Mouse (Mus musculus) spleen, adult 18-20 months (tissue): ENCODE data around the gene Ciz1.

Source experiments
- DNase-seq, 2 experiments: peaks; one replicate each; pipeline ENCODE4 v3.0.0; 2022; ENCODE audit warnings: mixed read lengths in 2 of 2

The Ciz1 gene

DNA sequence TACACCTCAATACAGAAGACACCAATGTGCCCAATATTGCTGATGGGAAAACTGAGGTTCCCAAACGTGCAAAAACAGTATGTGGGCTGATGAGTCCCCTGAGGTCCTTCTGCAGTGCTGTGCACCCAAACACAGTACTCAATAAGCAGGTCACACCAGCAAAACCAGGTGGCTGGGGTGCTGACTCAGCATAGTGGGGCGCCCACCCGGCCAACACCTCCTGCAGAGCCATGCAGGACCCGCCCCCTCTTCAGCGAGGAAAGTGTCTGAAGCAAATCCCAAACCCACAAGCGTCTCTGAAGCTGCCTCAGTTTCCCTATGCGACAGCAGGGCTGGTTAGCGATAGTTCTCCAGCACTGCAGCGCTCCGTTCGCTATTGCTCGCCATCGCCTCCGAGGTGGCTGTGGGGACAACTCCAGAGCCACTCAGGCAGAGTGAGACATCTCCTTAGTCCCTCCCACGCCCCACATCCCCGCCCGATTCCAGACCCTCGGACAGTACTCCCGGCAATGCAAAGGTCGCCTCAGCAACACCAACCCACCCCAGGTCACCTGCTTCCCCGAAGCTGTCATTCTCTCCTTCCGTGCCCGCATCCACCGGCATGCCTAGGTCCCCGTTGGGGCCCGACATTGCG, 29.1 kb downstream of the Ciz1 start:
- DNase-seq, result no peak

DNA sequence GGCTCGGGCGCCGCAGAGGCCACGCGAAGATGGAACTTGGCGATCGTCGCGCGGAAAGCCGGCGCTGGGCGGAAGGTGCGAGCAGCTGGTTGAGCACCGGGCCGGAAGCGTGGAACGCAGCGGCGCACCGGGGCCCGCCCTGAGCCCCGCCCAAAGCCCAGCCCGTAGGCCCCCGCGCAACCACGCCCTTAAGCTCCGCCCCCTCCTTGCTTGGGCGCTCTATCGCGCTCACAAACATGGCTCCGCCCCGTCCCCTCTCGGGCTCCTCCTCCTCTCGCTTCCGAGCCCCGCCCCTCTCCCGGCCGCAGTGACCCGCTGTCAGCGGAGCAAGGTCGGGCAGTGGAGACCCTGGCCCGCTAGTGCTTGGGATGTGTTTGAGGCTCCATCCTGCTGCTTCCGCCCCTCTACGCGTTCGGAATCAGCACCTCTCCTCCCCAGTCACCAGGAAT, 29.7 kb downstream of the Ciz1 start, which contains the start of gene 1110008P14Rik:
TSS of gene 1110008P14Rik (minus strand) at position 164 of the 449 bp plus-strand sequence.
- DNase-seq, result peak; percentile 95 to 99

DNA sequence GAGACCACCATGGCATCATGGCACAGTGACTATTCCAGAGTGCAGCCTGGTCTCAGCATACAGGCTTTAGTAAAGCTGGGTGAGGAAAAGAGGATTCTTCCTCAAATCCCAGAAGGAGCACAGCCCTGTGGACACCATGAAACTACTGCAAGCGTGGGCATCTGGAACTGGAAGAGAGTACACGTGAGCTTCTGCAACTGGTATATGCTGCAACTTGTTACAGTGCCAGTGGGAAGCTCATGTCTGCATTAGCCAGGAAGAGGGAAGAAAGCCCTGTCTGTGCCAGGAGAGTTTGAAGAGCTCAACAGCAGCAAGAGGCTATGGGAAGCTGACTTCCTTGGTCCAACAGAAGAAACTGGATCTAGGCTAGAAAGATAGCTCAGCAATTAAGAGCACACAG, 30.6 kb downstream of the Ciz1 start:
- DNase-seq, result no peak

GRCm38 (mm10) chr2:32387706-32388490, 35.8 kb downstream of the Ciz1 start, which contains the start of gene Lcn2:
TSS of gene Lcn2 (minus strand) at chr2:32388252.
- no peak for DNase-seq

- DNase-seq, result no peak
Measured at GRCm38 (mm10) chr2:32389157-32389556, 37.0 kb downstream of the Ciz1 start.

GRCm38 (mm10) chr2:32390871-32391270, 38.7 kb downstream of the Ciz1 start:
- no peak for DNase-seq

GRCm38 (mm10) chr2:32392063-32392462, 39.9 kb downstream of the Ciz1 start:
- no peak for DNase-seq

DNA sequence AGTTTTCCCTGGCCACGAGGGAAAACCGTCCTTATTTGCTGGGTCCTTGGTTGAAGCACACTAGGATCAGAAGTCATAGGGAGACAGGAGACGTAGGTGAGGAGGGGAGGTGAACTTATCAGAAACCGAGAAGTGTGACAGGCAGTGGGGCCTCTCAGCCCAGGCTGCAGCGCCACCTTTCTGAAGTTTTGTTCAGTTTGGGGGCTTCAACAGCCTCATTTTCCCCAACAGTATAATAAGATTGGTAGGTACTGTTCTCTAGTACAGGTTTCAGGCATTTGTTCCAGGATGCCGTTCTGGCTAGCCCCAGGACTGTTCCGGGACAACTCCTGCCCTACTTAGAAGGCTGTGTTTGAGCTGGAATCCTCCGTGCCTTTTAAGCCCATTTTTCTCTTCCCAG, 42.8 kb downstream of the Ciz1 start:
- DNase-seq, result peak in 1 of 2 experiments; percentile 32

GRCm38 (mm10) chr2:32395484-32395945, 43.4 kb downstream of the Ciz1 start, which contains the start of gene Ptges2:
TSS of gene Ptges2 (plus strand) at chr2:32395896.
- DNase-seq, result peak; percentile 86 to 96

DNA sequence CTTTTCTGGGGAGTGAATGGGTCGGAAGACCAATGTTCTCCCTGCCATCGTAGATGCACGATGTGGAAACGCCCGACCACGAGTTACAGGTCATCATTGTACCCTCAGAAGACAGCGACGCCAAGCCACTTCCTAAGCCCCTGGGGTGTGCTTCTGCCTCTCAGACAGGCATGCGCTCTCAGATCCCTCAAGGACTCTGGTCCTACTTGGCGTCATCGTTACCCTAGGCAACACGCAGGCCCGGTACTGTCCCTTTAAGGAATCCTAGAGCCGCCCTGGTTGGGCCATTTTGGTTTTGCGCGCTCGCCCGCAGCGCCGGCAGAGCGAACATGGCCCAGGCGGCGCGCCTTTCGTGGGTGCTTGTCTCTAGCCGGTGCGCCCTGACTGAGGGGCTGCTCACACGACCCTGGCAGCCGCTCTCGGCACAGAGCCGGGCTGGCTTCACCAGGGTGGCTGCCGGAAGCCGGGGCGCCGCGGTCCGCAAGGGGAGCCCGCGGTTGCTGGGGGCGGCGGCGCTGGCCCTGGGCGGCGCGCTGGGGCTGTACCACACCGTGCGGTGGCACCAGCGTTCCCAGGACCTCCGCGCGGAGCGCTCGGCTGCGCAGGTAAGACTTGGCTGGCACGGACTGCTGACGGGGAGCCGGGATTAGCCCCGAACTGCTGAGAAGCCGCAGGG, 44.0 kb downstream of the Ciz1 start:
- DNase-seq, result peak; percentile 76 to 80

GRCm38 (mm10) chr2:32396695-32397094, 44.6 kb downstream of the Ciz1 start:
- DNase-seq, result no peak

GRCm38 (mm10) chr2:32404663-32405062, 52.5 kb downstream of the Ciz1 start:
- peak; percentile 77 to 95 for DNase-seq

GRCm38 (mm10) chr2:32407144-32407824, 55.2 kb downstream of the Ciz1 start:
- DNase-seq, result no peak

DNA sequence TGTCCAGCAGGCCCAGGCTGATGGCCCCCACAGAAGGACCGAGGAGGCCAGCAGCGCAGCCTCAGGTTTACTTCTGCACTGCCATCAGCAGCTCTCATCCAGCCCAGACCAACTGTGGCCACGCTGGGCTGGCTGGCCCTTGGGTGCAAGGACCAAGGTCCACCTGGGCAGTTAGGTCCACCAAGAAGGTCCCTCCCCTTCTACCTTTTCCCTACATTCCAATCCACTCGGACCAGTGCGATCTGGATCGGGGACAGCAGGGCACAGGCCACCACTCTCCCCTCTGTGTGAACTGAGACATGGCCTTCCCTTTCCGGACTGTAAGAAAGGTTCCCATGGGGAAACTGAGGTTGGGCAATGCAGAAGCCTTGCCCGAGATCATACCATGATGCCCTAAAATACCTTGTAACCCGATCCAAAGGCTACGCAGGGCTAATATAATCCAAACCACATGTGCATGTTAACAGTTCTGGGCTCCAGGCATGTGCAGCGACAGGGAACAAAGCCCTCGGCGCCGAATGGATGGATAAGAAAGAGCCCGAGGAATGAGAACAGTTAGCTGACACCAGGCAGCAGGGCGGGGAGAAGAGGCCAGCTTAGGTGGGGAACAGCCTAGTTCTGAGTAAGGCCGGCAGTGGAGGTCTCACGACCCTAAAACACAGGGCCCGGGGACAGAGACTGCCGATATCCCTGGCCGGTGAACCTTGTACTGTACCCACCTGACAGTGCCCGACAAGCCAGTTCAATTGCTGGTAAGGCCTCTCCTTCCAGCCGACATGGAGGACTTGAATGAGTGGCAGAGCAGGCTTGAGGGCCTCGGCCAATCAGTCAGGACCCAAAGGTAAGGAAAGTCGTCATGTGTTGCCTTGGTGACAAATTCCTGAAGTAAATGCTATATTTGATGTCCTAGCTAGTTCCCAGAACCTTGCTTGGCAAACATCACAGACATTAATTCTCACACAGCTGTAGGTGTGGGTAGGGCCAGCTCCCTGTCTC, 56.6 kb downstream of the Ciz1 start:
- DNase-seq, result no peak

- no peak for DNase-seq
Measured at GRCm38 (mm10) chr2:32411407-32411806, 59.3 kb downstream of the Ciz1 start.

GRCm38 (mm10) chr2:32412742-32413531, 60.8 kb downstream of the Ciz1 start:
- DNase-seq, result no peak

DNA sequence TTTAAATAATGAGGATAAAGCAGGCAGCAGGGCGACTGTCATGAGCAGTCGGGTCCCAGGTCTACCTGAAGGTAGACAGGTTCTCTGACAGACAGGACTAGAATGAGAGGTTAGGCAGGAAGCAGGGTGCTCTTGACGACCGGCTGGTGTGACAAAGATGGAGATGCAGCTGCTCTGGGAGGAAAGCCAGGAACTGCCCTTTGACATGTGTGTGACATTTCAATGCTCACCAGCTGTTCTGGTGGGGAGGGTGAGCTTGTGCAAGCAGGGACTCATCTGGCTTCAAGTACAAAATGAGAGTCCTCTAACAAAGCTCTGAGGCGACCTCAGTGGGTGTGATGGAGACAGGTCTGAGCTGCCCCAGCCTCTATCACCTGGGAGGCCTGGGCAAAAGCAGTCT, 61.8 kb downstream of the Ciz1 start:
- DNase-seq, result no peak

DNA sequence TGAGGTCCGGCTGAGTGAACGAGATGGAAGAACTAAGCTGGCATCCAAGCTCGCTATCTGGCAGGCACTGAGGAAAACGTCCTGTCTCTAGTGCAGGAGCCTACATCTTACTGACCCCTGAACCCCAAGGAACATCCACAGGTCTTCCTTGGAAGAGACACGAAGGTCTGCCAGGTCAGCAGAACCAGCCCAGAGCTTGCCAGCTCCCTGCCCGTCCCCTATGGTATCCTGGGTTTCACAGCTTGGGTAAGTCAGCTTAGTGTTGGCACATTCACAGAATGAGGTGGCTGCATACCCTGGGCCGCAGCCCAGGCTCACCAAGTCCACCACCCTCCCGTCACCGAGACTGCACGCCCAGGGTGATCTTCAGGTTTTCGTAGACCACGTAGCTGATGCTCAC, 63.7 kb downstream of the Ciz1 start:
- no peak for DNase-seq

- no peak for DNase-seq
Measured at GRCm38 (mm10) chr2:32416556-32416955, 64.4 kb downstream of the Ciz1 start.

DNA sequence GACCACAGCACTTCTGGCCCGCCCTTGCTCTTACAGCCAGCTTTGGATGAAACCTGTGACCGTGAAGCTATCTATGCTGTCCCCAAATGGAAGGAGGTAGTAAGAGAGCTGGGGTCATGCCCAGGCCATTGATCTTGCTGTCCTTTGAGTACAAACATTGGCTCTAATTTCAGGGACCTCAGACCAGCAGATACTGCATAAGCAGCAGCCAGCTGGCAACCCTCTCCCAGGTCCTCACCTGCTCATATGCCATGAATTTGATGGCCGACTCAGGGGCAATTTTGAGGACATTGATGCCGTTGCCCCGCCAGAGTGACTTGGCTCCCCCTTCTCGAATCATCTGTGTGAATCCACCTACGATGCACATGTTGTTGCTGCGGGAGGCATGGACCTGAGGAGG, 65.4 kb downstream of the Ciz1 start:
- no peak for DNase-seq
